In the genomic region with DNA sequence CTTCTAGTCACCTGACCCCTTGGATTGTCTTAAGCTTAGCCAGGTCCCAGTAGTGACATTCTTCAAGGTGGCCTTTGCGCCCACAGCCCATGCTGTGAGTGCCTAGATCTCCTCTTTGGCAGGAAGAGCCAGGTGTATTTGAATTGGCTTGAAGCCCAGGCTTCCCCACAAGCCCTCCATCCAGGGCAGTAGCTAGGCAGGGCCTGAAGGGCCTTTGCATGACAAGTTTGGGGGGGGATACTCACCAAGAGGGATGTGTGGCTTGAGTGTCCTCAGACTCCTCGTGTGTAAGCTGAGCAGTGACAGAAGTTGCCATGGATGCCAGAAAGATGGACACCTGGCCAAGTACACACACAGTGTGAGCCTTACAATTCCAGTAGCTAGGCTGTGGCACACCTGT, we compare ENCODE assay signal across 18 mouse cellular contexts.
"Had no signal": no experiment of that assay in that cellular context is flagged by ENCODE, and none has a peak within 500 bp of the region (broad histone marks: within the 10 kb centered on the region; RNA-seq: fewer than 3 reads in every experiment).

No protein-coding gene starts in this region.

- H3K27ac ChIP-seq: limb, embryonic 13.5 days; limb, embryonic 15.5 days; liver, embryonic 13.5 days; liver, embryonic 15.5 days; midbrain, embryonic 10.5 days; midbrain, embryonic 13.5 days; midbrain, embryonic 15.5 days; neural tube, embryonic 13.5 days; neural tube, embryonic 15.5 days; stomach, embryonic 15.5 days; stomach, postnatal 0 days had no signal

- H3K4me3 ChIP-seq: limb, embryonic 13.5 days; limb, embryonic 15.5 days; liver, embryonic 13.5 days; liver, embryonic 15.5 days; midbrain, embryonic 10.5 days; midbrain, embryonic 13.5 days; midbrain, embryonic 15.5 days; myocyte; neural tube, embryonic 13.5 days; neural tube, embryonic 15.5 days; stomach, embryonic 15.5 days had no signal

- ATAC-seq: midbrain, embryonic 13.5 days; midbrain, embryonic 15.5 days had no signal

- H3K36me3 ChIP-seq: limb, embryonic 13.5 days; limb, embryonic 15.5 days; liver, embryonic 13.5 days; liver, embryonic 15.5 days; midbrain, embryonic 10.5 days; midbrain, embryonic 13.5 days; midbrain, embryonic 15.5 days; neural tube, embryonic 13.5 days; neural tube, embryonic 15.5 days; stomach, embryonic 15.5 days had no signal

- H3K27me3 ChIP-seq: limb, embryonic 13.5 days; limb, embryonic 15.5 days; liver, embryonic 13.5 days; liver, embryonic 15.5 days; midbrain, embryonic 13.5 days; midbrain, embryonic 15.5 days; neural tube, embryonic 13.5 days; neural tube, embryonic 15.5 days; stomach, embryonic 15.5 days had no signal

- H3K4me1 ChIP-seq: midbrain, embryonic 13.5 days; midbrain, embryonic 15.5 days; neural tube, embryonic 13.5 days; neural tube, embryonic 15.5 days had no signal

- H3K9me3 ChIP-seq: limb, embryonic 13.5 days; limb, embryonic 15.5 days; liver, embryonic 13.5 days; liver, embryonic 15.5 days; midbrain, embryonic 10.5 days; midbrain, embryonic 13.5 days; midbrain, embryonic 15.5 days; neural tube, embryonic 13.5 days; neural tube, embryonic 15.5 days; stomach, embryonic 15.5 days had no signal

- DNase-seq: liver, embryonic 13.5 days; lung, adult 18-20 months; lung, postnatal 36 days; right cerebral cortex, postnatal 14 days; thymus, adult 2 months; thymus, postnatal 25 days; thymus, postnatal 4 days had no signal

- H3K9ac ChIP-seq: limb, embryonic 13.5 days; limb, embryonic 15.5 days; liver, embryonic 13.5 days; liver, embryonic 15.5 days; midbrain, embryonic 13.5 days; midbrain, embryonic 15.5 days; neural tube, embryonic 13.5 days; neural tube, embryonic 15.5 days; stomach, embryonic 15.5 days had no signal

- H3K4me2 ChIP-seq: limb, embryonic 13.5 days; limb, embryonic 15.5 days; liver, embryonic 13.5 days; liver, embryonic 15.5 days; midbrain, embryonic 13.5 days; midbrain, embryonic 15.5 days; neural tube, embryonic 13.5 days; neural tube, embryonic 15.5 days; stomach, embryonic 15.5 days had no signal
